Mouse (Mus musculus) heart, postnatal 0 days (tissue): Measurements from ENCODE around the gene Slc2a2.

Experiments
- CTCF ChIP-seq: IDR thresholded peaks from 2 replicates; pipeline ENCODE4 v1.5.1; 2016; ENCODE audit warnings: antibody characterized with exemption, control low read depth, low read depth
- EP300 ChIP-seq: IDR thresholded peaks from 2 replicates; pipeline ENCODE4 v1.6.1; 2016; ENCODE audit warnings: antibody characterized with exemption, low read depth

DNA sequence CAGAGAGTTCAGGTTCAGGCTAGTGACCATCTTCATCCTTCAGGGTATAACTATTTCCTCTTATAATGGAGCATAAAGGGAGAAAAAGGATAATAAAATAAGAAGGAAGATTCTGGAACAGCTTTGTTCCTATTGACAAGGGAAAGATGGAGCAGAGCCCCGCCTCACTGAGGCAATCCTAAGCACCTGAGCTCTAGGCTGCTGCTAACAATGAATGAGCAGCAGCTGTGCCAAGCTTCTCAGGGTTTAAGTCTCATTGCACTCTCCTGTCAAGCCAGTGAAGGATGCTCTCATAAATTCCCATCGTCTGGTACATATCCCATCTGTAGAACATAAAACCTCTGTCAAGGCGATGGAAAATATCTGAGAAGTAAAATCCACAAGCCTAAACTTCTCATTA is 44.7 kb upstream of the Slc2a2 start:
- no peak for TF ChIP-seq CTCF
- no peak for TF ChIP-seq EP300
